Mouse (Mus musculus) cerebellum, postnatal 36 days (tissue): Measurements from ENCODE around the gene Tecpr1.

Experiments
- DNase-seq, 2 experiments: peaks; one replicate each; pipeline ENCODE4 v3.0.0; 2021 to 2022; ENCODE audit warnings: mixed read lengths in 2 of 2

Tecpr1 gene

DNA sequence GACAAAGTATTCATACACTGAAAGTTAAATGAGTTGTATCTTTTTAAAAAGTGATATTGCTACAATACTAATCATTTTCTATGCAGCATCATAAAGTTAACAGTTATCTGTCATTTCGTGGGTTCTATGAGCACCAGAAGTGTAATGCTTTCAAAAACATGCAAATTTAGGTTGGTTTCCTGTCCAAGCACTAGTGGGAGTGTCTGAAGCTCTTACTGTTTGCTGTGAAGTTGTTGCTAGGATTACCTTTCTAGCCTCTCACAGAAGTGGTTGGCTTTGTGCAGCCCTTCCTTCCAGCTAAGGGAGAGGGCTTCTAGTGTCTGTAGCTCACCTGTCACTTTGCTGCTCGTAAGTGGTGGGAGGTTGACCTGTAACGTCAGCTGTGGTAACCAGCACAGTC lies 57.7 kb downstream of the Tecpr1 start:
- no peak for DNase-seq

DNA sequence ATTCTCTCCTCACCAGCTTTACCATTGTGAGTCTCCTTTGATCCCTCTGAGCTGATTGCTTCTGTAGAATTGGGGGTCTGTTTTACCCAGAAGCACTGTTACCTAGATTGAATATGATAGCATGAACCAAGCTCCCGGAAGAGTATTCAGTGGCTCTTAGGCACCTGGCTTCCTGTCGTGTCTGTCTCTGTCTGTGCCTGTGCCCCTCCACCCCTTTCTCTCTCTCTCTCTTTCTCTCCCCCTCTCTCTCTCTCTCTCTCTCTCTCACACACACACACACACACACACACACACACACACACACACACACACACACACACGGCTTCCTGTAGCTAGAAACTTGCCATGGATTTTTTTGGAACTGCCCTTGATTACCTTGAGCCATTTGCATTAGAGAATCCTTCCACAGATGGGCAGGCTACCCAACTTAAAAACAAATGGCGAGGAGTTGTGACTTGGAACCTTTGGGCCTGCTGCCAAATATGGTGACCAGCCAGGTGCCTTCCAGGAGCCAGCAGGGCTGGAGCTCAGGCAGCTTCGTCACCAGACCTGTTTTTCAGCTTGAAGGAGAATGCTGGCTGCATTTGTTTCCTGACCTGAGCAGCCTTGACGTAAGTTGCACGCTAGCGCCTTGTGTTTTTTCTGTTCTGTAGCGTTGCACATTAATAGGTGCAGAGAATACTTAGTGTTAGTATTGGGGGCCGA lies 60.5 kb downstream of the Tecpr1 start:
- DNase-seq, result peak; percentile 74 to 75

DNA sequence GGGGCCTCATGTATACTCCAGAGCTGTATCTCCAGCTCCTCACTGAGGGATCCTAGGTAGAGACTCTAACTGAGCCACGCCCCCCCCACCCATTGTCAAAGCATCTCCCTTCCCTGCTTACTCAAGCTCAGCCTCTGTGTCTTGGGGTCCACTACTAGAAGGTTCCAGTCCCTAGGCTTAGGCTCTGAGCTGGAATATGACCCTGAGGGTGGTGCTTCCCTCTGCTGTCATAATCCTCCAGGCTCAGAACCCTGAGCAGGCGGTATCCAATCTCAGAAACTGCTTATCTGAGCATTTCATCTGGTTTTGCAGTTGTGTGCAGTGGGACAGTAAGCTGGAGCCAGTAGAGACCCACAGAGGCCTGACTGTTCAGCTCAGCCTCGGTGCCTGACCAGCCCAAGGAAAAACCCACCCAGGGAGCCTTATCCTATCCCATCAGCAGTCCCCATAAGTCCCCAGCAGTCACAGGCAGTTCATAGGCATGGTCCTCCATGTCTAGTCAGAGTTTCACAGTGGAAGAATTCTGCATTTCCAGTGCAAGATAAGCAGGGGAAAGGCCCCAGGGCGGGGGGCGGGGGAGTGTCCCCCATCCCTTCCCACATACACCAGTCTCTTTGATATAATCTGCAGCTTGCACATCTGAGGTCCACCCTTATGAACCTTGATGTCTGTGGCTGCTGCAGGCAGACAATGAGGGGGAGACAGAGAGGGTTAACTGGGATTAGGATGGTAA lies 61.2 kb downstream of the Tecpr1 start:
- DNase-seq, result no peak

DNA sequence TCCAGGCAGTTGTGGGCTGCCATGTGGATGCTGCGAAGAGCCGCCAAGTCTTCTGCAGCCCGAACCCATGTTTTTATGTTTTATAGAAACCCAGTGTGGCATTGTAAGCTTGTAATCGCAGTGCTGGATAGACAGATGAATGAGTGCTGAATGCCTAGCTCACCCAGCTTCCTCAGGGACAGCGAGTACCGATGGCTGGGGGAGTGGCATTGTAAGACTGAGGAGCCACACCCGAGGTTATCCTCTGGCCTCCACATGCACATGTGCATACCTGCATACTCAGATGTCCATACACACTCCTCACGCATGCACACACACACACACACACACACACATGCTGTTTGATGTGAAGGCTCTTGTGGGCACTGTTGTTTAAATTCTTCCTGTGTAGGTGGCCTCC lies 64.3 kb downstream of the Tecpr1 start:
- DNase-seq, result no peak

DNA sequence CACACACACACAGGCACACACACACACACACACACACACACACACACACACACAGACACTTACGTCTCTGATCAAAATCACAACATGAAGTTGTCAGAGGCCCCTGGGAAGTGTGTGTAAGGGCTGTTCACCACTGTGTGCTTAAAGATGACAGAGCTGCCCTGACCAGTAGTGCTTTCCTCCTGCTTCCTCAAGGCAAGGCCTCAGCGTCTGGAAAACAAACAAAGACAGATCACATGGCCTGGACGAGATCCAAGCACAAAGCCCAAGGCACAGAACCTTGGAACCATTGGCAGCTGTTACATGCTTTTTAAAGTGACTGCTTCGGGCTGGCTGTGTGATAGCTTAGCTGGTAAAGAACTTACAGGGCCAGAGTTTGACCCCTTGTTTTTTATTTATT lies 64.8 kb downstream of the Tecpr1 start:
- peak; percentile 36 to 49 for DNase-seq

DNA sequence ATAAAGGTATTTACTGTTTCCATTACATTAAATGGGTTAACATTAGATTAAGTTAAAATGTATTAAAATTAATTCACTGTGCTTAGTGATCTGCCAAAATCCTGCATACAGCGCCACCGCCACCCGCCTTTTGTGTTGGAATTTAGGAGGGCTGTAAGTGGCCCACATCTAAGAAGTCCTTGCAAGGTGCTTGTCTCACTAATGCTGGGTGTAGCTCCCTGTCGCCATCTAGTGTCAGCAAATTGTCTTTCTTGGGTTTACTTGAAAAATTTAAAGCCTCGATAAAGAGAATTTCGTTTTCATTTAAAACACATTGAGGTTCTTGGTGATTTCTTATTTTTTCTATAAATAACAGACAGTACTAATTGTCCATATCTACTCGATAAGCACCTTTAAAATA lies 68.9 kb downstream of the Tecpr1 start:
- DNase-seq, result peak; percentile 58 to 79

DNA sequence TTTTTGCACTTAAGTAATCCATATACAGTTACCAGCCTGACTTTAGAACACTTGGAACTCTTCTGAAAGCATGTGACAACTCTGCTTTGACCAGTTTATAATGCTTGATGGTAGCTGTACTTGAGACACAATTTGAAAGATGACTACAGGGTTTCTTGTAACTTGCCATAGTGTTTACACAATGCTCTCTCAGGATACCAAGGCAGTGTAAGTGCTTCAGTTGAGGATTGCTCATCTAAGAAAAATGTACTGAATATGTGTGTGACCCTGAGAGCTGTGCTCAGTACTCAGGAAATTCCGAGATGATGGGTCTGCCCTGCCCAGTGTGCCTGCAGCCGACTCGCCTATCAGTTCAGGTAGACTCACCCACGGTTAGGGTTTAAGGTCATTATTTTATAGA lies 72.1 kb downstream of the Tecpr1 start:
- DNase-seq, result no peak

DNA sequence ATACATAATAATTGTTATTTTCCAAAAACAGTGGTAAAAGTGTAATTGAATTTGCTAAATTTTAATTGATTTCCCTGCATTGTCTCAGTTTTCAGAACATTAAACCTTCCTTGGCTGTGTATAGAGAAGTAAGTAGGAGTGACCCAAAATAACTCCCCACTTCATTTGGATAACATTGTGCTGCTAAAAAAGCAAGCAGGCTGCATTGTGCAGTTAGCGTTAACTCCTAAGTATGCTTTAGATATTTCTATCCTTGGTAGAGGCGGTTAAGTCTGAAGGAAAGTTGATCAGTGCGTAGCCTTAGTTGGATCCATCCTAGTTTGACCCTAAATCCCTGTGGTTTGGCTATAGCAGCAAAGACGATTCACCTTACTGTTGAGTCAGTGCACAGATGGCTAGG lies 73.9 kb downstream of the Tecpr1 start:
- no peak for DNase-seq

DNA sequence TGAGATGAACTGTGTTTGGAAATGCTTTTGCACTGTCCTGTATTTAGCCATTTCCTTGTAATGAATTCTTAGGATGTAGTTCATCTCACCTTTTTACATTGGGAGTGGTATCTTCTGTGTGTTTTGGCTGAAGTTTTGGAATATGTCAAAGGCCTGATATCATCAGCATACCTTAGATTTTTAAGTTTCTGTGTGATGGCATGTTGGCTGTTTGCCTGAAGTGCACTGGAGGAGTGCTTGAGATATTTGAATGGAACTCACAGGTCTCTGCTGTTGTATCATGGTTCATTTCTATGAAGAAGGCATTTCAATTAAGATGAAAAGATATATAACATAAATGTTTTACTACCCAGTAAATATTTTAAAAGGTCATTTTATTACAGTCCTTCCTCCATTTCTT lies 76.5 kb downstream of the Tecpr1 start:
- DNase-seq, result no peak
